Mouse (Mus musculus): Measurements from ENCODE around the gene Limch1.

- TF ChIP-seq CTCF (IDR thresholded peaks at IDR 0.05), result no peak
- no peak for TF ChIP-seq EP300 (IDR thresholded peaks at IDR 0.05)
These were observed 350.2 kb downstream of the Limch1 start for GRCm38 (mm10) chr5:67095651-67096377.
